Comparison of ENCODE assay signal across 1 mouse cellular context in genomic region chr5:108629634-108630483, GRCm38 (mm10).
A peak's percentile ranks its signal among the peaks of the same experiment; 100 is the strongest.
TF ChIP-seq lines count a peak whose summit lies in the region.

TSS of gene Gak (minus strand) at chr5:108629755.
TSS of gene Tmem175 (plus strand) at chr5:108629770.

TF ChIP-seq in CH12.LX, 34 proteins besides CTCF, POLR2A, EP300 and RAD21 (continued from another document):
- TF ChIP-seq UBTF (IDR thresholded peaks at IDR 0.05; ENCODE audit: low read depth, low read length) (0 out of 2 replicates have a peak, but pooled peaks have one; percentile 72), ZKSCAN1 (IDR thresholded peaks at IDR 0.05; ENCODE audit: borderline replicate concordance, low read depth, low read length) (no peak), TCF12 (IDR thresholded peaks at IDR 0.05; ENCODE audit: low read depth, low read length) (peak; percentile 92), CHD2 (IDR thresholded peaks at IDR 0.05; ENCODE audit: low read length) (no peak), CHD1 (IDR thresholded peaks at IDR 0.05; ENCODE audit: low read depth, low read length) (no peak), SMC3 (IDR thresholded peaks at IDR 0.05; ENCODE audit: low read depth, low read length) (no peak), HCFC1 (IDR thresholded peaks at IDR 0.05; ENCODE audit: low read depth, low read length) (peak; percentile 74), BHLHE40 (IDR thresholded peaks at IDR 0.05; ENCODE audit: low read depth, low read length) (no peak), JUN (IDR thresholded peaks at IDR 0.05; ENCODE audit: insufficient read depth, low read depth, low read length) (no peak), ZMIZ1 (IDR thresholded peaks at IDR 0.05; ENCODE audit: low read depth, low read length) (peak; percentile 92), ELF1 (IDR thresholded peaks at IDR 0.05; ENCODE audit: low read depth, low read length) (peak; percentile 96), JUND (conservative IDR thresholded peaks at IDR 0.05; ENCODE audit: low read depth, low read length) (no peak), POLR2AphosphoS2 (IDR thresholded peaks at IDR 0.05; ENCODE audit: low read depth, low read length) (peak; percentile 66; the same call in 1 of the 2 replicates), ZC3H11A (IDR thresholded peaks at IDR 0.05; ENCODE audit: low read depth, low read length) (no peak), USF2 (conservative IDR thresholded peaks at IDR 0.05; ENCODE audit: low read depth, low read length) (no peak), MYC (IDR thresholded peaks at IDR 0.05; ENCODE audit: low read depth, low read length) (no peak), USF1 (IDR thresholded peaks at IDR 0.05; ENCODE audit: low read depth, low read length) (no peak), MAFK (IDR thresholded peaks at IDR 0.05; ENCODE audit: insufficient replicate concordance, low read length) (peak; percentile 88)
